Mouse (Mus musculus): ENCODE results near the gene Nudt17. TPM values are rescaled to one million over a fixed set of nuclear protein-coding genes. Genes with fewer than 3 reads are reported as not detected.

The Nudt17 gene
- polyA plus RNA-seq, 1 experiment from 2014 or later, result 7.3 TPM

DNA sequence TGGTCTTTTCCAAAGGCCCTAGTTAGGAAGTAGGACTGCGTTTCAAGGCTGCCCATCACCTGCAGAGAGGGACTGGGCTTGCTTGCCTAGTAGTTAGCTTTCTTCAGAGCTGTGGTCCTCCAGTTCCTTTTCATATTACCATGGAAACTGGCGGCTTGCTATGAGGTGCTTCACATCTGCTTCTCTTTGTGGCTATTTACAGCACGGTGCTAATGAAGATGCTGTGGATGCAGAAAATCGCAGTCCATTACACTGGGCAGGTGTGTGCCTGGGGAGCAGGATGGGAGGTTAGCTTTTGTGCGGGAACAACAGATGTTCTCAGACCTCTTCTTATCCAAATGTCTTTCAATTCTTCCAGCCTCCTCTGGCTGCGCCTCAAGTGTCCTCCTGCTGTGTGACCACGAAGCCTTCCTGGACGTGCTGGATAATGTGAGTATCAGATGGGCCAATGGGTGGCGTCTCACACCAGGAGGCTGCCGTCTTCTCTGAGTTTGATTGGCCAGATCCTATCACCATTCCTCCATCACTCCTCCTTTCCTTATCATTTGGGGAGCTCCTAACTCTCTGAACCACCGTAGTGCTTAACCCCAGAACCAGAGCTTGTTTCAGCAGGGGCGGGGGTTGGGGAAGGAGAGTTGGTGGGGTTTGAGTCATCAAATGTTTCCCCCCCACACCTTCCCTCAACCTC, 27.9 kb downstream of the Nudt17 start:
- H3K4me2 ChIP-seq, result no peak overlapping the region
- no peak overlapping the region for H3K4me3 ChIP-seq (replicated peaks)
- ATAC-seq (ENCODE audit: insufficient read depth, low FRiP score, low read depth), result no peak
- peaks cover 9% of the 10 kb centered on the region; the same call in 1 of the 2 replicates for H3K27me3 ChIP-seq (replicated peaks)
- no peaks in the 10 kb centered on the region for H3K9me3 ChIP-seq
- H3K9ac ChIP-seq, result no peak overlapping the region
- no peaks in the 10 kb centered on the region for H3K36me3 ChIP-seq
- no peak overlapping the region for H3K27ac ChIP-seq
- peaks cover 6% of the 10 kb centered on the region; the same call in 1 of the 2 replicates for H3K4me1 ChIP-seq
- WGBS, result 29% methylated on average over 12 of the region's 12 CpGs

DNA sequence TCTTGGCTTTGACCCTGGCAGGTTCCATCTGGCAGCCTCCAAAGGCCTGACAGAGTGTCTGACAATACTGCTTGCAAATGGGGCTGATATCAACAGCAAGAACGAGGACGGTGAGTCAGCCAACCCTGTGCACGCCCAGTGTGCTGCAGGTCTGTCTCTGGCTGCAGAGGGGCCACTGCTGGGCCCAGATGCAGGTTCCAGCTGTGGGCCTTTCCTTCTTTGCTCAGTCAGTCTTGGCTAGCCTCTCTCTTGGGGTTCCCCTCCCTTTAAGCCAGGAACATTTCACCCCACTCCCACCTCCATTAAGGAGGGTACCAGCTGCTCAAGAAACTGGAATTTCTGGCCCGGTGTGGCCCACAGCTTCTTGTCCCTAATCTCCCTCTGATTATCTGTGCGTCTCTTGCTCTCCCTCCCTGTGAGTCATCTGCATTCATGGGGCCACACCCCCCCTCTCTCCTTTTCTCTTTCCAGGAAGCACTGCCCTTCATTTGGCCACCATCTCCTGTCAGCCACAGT, 29.1 kb downstream of the Nudt17 start:
- Histone ChIP-seq H3K27ac (peak overlapping the region; percentile 62), H3K36me3 (no peaks in the 10 kb centered on the region), H3K4me3 (replicated peaks) (no peak overlapping the region), H3K9me3 (no peaks in the 10 kb centered on the region), H3K9ac (no peak overlapping the region), H3K4me1 (0 out of 2 replicates have a peak, but pooled peaks cover 3% of the 10 kb centered on the region), H3K27me3 (replicated peaks) (peaks cover 7% of the 10 kb centered on the region; the same call in 1 of the 2 replicates), H3K4me2 (peak overlapping the region; percentile 16; the same call in 1 of the 2 replicates)
- 23% methylated on average over 5 of the region's 5 CpGs for WGBS
- ATAC-seq (ENCODE audit: insufficient read depth, low FRiP score, low read depth), result peak; percentile 73

DNA sequence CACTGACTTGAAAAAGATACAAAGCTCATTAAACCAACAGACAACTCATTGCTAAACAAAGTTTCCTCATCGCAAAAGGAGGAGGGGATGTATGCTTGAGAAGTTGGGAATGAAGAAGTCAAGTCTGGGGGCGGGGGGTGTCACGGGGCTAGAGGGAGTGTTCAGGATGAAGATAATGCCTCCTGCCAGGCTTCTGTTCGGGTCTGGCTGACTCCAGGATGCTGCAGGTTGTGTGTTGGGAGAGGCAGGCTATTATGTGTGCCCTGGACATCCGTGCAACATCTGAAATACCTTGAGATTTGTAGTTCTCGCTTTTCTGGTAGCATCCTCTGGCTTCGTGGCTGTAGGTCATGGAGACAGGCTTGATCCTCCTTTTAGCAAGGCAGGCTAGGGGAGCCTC, 29.9 kb downstream of the Nudt17 start:
- Histone ChIP-seq H3K4me1 (no peaks in the 10 kb centered on the region), H3K36me3 (no peaks in the 10 kb centered on the region), H3K27me3 (replicated peaks) (no peaks in the 10 kb centered on the region; the same call in 1 of the 2 replicates), H3K27ac (peak overlapping the region; percentile 62), H3K4me2 (no peak overlapping the region), H3K9me3 (no peaks in the 10 kb centered on the region), H3K4me3 (replicated peaks) (no peak overlapping the region), H3K9ac (no peak overlapping the region)
- ATAC-seq (ENCODE audit: insufficient read depth, low FRiP score, low read depth), result no peak
- 73% methylated on average over 7 of the region's 7 CpGs for WGBS

DNA sequence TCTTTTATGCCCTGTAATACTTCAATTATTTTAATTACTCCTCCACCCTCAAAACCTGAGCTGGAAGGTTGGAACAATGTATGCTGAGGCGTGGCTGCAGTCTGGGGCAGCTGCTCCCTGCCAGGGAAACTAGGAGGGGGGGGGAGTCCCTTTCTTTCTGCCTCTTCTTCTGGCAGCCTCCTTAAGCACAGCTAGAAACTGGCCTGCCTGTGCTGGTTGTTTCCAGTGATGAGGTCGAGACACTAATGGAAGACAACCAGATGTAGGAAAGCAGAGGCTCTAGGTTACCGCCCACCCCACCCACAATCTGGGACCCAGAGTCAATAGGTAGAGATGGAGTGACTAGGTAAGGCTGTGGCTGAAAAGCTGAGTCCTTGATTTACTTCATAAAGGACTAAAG, 32.7 kb downstream of the Nudt17 start:
- Histone ChIP-seq H3K4me2 (no peak overlapping the region), H3K27me3 (replicated peaks) (no peaks in the 10 kb centered on the region), H3K4me1 (no peaks in the 10 kb centered on the region), H3K36me3 (no peaks in the 10 kb centered on the region), H3K4me3 (replicated peaks) (no peak overlapping the region), H3K9ac (no peak overlapping the region), H3K27ac (peak overlapping the region; percentile 65), H3K9me3 (no peaks in the 10 kb centered on the region)
- 53% methylated on average over 3 of the region's 3 CpGs for WGBS
- ATAC-seq (ENCODE audit: insufficient read depth, low FRiP score, low read depth), result peak; percentile 12; the same call in 1 of the 2 replicates

DNA sequence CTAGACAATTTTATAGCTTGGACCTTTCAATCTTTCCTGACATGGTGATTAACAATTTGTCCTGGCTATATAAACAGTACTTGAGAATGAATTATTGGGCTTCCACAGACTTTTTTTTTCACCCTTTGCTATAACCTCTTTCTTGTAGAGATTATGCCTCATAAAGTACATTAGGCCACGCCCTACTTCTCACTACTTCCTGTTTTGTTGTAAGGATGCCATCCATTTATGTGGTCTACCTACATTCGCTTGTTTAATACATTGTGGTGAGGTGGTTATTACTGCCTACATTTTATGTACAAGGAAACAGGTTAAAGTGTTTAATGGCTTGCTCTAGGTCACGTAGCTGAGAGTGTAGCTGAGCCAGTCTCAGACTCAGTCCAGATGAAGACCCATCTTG, 33.2 kb downstream of the Nudt17 start:
- no peak overlapping the region for H3K4me2 ChIP-seq
- no peaks in the 10 kb centered on the region for H3K36me3 ChIP-seq
- no peaks in the 10 kb centered on the region for H3K9me3 ChIP-seq
- 74% methylated on average over 3 of the region's 3 CpGs for WGBS
- no peaks in the 10 kb centered on the region for H3K27me3 ChIP-seq (replicated peaks)
- ATAC-seq (ENCODE audit: insufficient read depth, low FRiP score, low read depth), result no peak
- H3K4me1 ChIP-seq, result peaks cover 3% of the 10 kb centered on the region; the same call in 1 of the 2 replicates
- no peak overlapping the region for H3K4me3 ChIP-seq (replicated peaks)
- no peak overlapping the region for H3K9ac ChIP-seq
- H3K27ac ChIP-seq, result peak overlapping the region; percentile 65

DNA sequence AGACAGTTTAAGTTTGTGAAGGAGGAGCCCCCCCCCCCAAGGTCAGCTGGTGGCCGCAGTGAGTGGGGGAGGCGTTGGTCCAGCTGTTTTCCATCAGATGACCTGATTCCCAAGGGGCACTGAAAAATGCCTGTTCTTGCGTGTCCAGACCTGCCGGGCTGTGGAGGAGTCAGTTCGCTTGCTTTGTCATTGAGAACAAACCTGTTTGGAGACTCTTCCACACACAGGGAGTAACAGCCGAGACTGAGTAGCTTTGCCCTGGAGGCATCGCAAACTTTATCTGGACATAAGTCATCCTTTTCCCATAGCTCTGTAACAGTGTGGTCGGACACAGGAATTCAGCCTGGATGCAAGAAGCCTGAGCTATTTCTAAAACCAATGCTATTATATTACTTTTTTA, 33.9 kb downstream of the Nudt17 start:
- Histone ChIP-seq H3K4me1 (peaks cover 4% of the 10 kb centered on the region; the same call in 1 of the 2 replicates), H3K4me2 (no peak overlapping the region), H3K9me3 (no peaks in the 10 kb centered on the region), H3K9ac (no peak overlapping the region), H3K27me3 (replicated peaks) (no peaks in the 10 kb centered on the region), H3K27ac (peak overlapping the region; percentile 6; the same call in 1 of the 2 replicates), H3K4me3 (replicated peaks) (no peak overlapping the region), H3K36me3 (no peaks in the 10 kb centered on the region)
- ATAC-seq (ENCODE audit: insufficient read depth, low FRiP score, low read depth), result no peak
- WGBS, result 30% methylated on average over 8 of the region's 8 CpGs

DNA sequence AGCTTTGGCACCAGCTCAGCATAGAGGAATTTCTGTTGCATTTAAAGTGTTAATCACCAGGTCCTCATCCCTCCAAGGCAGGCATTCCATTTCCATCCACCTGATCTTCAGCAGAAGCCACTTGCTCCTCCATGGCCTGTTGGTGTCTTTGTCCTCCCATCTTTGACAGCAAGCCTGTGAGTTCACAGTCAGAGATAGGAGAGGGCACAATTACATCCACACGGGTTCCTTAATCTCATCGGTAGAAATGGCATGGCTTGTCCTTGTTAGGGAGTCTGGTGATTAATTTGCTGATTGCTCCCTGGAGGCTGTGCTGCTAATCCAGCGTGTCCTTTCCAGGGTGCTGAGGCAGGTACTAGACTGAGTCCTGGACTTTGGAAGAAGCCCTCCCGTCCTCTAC, 34.8 kb downstream of the Nudt17 start:
- Histone ChIP-seq H3K4me2 (no peak overlapping the region), H3K27me3 (replicated peaks) (no peaks in the 10 kb centered on the region), H3K9me3 (no peaks in the 10 kb centered on the region), H3K9ac (no peak overlapping the region), H3K36me3 (no peaks in the 10 kb centered on the region), H3K4me3 (replicated peaks) (no peak overlapping the region), H3K4me1 (peaks cover 6% of the 10 kb centered on the region; the same call in 1 of the 2 replicates), H3K27ac (no peak overlapping the region)
- 69% methylated on average over 4 of the region's 4 CpGs for WGBS
- ATAC-seq (ENCODE audit: insufficient read depth, low FRiP score, low read depth), result no peak

DNA sequence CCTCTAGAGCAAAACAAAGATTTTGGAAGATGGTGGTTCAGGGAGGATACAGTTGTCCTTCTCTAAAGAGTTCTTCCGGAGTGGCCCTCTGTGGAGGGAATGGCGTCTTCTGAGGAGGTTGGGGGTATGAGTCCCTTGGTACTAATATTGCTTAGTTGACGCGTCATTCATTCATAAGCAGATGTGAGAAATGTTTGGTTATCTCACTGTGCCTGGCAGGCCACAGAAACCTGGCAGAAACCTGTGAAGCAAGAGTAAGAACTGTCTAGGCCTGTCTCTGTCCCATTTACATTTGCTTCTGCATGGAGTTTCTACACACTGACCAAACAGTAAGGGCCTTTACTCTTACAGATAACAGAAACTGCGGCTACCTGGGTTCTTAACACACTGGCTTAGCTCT, 36.8 kb downstream of the Nudt17 start:
- no peaks in the 10 kb centered on the region for H3K27me3 ChIP-seq (replicated peaks)
- WGBS, result 90% methylated on average over 5 of the region's 5 CpGs
- H3K36me3 ChIP-seq, result no peaks in the 10 kb centered on the region
- peaks cover 6% of the 10 kb centered on the region; the same call in 1 of the 2 replicates for H3K4me1 ChIP-seq
- no peaks in the 10 kb centered on the region for H3K9me3 ChIP-seq
- H3K9ac ChIP-seq, result no peak overlapping the region
- ATAC-seq (ENCODE audit: insufficient read depth, low FRiP score, low read depth), result no peak
- no peak overlapping the region for H3K27ac ChIP-seq
- H3K4me2 ChIP-seq, result no peak overlapping the region
- H3K4me3 ChIP-seq (replicated peaks), result no peak overlapping the region

DNA sequence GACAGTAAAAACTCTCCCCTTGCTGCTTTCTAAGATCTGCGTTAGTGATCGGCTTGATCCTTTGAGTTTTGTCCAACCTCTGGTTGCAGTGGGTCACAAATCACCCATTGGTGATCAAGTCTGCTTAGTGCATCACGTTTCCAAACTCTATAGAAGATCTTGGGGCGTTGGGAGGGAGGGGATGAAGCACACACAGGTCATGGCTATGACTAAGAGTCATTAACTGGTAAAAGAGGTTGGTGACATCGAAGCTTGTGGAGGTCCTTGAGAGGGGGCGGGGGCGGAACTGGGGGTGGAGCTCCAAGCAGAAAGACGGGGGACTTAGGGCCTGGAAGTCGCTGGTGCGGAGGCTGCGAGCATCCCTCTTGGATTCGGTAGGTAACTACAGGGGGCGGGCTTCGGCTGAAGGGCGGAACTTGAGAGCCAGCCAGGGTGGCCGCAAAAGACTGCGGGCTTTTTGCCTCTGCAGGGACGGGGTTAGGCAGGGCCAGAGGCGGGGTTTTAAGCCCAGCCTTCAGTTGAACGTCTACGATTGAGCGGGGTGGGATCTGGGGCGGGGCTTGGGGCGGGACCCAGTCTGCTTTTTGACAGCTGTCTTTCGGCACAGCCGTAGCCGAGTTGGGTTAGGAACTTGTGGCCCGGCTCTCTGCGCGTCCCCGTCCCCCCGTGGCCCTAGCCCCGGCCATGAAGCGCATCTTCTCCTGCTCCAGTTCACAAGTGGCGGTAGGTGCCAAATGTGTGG, 38.5 kb downstream of the Nudt17 start, which contains the start of gene Ankrd35:
Ankrd35 (plus strand) TSS at position 405 of the 742 bp plus-strand sequence.
- peak within 1 kb of the TSS; percentile 92 for H3K4me2 ChIP-seq
- H3K4me1 ChIP-seq, result peaks cover 6% of the 10 kb centered on the region; the same call in 1 of the 2 replicates
- peak within 1 kb of the TSS; percentile 47 for H3K4me3 ChIP-seq (replicated peaks)
- no peak within 1 kb of the TSS for H3K27ac ChIP-seq
- 4% methylated on average over 35 of the region's 35 CpGs for WGBS
- H3K9ac ChIP-seq, result no peak within 1 kb of the TSS
- no peaks in the 10 kb centered on the region for H3K36me3 ChIP-seq
- H3K9me3 ChIP-seq, result no peaks in the 10 kb centered on the region
- peak; percentile 93 for ATAC-seq (ENCODE audit: insufficient read depth, low FRiP score, low read depth)
- H3K27me3 ChIP-seq (replicated peaks), result no peaks in the 10 kb centered on the region

DNA sequence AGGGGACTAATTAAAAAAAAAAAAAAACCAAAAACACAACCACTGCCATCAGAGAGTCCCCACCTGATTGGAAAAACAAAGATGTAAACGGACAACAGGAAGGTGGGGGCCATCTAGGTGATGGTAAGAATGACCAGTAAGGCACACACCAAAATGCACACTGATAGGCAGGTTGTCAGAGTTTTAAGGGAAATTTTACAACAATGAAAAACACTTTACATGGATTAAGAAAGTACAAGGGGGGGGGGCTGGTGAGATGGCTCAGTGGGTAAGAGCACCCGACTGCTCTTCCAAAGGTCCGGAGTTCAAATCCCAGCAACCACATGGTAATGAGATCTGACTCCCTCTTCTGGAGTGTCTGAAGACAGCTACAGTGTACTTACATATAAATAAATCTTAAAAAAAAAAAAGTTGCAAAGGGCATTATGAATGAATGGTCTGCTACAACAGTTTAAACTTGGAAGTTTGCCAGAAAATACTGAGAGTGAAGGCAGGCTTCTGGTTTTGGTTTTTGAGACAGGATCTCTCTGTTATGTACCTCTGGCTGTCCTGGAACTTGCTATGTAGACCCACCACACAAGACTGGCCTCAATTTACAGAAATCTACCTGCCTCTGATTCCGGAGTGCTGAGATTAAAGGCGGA, 39.8 kb downstream of the Nudt17 start:
- peaks cover 10% of the 10 kb centered on the region for H3K4me1 ChIP-seq
- no peaks in the 10 kb centered on the region for H3K9me3 ChIP-seq
- no peak overlapping the region for H3K27ac ChIP-seq
- ATAC-seq (ENCODE audit: insufficient read depth, low FRiP score, low read depth), result no peak
- H3K9ac ChIP-seq, result no peak overlapping the region
- H3K4me2 ChIP-seq, result no peak overlapping the region
- WGBS, result 93% methylated on average over 5 of the region's 5 CpGs
- no peaks in the 10 kb centered on the region for H3K36me3 ChIP-seq
- H3K27me3 ChIP-seq (replicated peaks), result no peaks in the 10 kb centered on the region
- H3K4me3 ChIP-seq (replicated peaks), result no peak overlapping the region

DNA sequence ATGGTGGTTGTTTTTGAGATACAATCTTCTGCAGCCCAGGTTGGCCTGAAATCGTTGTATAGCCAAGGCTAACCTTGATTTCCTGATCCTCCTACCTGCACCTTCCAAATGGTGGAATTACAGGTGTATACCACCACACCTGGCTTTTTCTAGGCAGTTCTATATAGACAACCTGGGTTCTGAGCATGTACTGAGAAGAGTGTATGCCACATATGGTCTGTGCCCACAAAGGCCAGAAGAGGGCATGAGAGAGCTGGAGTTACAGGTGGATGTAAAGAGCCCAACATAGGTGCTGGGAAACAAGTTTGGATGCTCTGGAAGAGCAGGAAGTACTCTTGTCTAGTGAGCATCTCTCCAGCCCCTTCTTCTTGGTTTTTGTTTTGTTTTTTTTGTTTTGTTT, 41.0 kb downstream of the Nudt17 start:
- H3K9me3 ChIP-seq, result no peaks in the 10 kb centered on the region
- H3K27ac ChIP-seq, result no peak overlapping the region
- H3K36me3 ChIP-seq, result no peaks in the 10 kb centered on the region
- no peak for ATAC-seq (ENCODE audit: insufficient read depth, low FRiP score, low read depth)
- H3K9ac ChIP-seq, result no peak overlapping the region
- H3K4me1 ChIP-seq, result peaks cover 17% of the 10 kb centered on the region
- H3K4me3 ChIP-seq (replicated peaks), result no peak overlapping the region
- H3K4me2 ChIP-seq, result no peak overlapping the region
- H3K27me3 ChIP-seq (replicated peaks), result no peaks in the 10 kb centered on the region
- 46% methylated on average over 1 of the region's 1 CpGs for WGBS

Measured in stomach, embryonic 15.5 days (tissue).